Mouse (Mus musculus): ENCODE data around the gene Cryzl1. TPM values are rescaled to one million over a fixed set of nuclear protein-coding genes. Genes with fewer than 3 reads are reported as not detected.
A peak's percentile ranks its signal among the peaks of the same experiment; 100 is the strongest.

The Cryzl1 gene
- polyA plus RNA-seq, 1 experiment from 2014 or later = 50.7 TPM

GRCm38 (mm10) chr16:91762476-91762875, 33.7 kb upstream of the Cryzl1 start:
- Histone ChIP-seq H3K4me1 (replicated peaks) (peaks cover 43% of the 10 kb centered on the region), H3K4me2 (no peak overlapping the region)
- WGBS = 60% methylated on average over 7 of the region's 7 CpGs

GRCm38 (mm10) chr16:91761761-91762160, 33.0 kb upstream of the Cryzl1 start:
- no peaks in the 10 kb centered on the region for H3K9me3 ChIP-seq (replicated peaks)
- no peak overlapping the region for H3K27ac ChIP-seq
- no peaks in the 10 kb centered on the region for H3K27me3 ChIP-seq
- H3K4me3 ChIP-seq = no peak overlapping the region
- H3K4me1 ChIP-seq (replicated peaks) = peaks cover 45% of the 10 kb centered on the region
- H3K36me3 ChIP-seq = no peaks in the 10 kb centered on the region
- 50% methylated on average over 3 of the region's 3 CpGs for WGBS
- no peak overlapping the region for H3K9ac ChIP-seq
- ATAC-seq (replicated peaks; ENCODE audit: insufficient number of reproducible peaks, insufficient read depth, low FRiP score, low read depth) = no peak
- no peak overlapping the region for H3K4me2 ChIP-seq

More at GRCm38 (mm10) chr16:91762476-91762875, 33.7 kb upstream of the Cryzl1 start:
- Histone ChIP-seq H3K36me3 (no peaks in the 10 kb centered on the region), H3K9ac (no peak overlapping the region), H3K4me3 (no peak overlapping the region), H3K27me3 (no peaks in the 10 kb centered on the region), H3K9me3 (replicated peaks) (no peaks in the 10 kb centered on the region), H3K27ac (no peak overlapping the region)
- ATAC-seq (replicated peaks; ENCODE audit: insufficient number of reproducible peaks, insufficient read depth, low FRiP score, low read depth) = no peak

DNA sequence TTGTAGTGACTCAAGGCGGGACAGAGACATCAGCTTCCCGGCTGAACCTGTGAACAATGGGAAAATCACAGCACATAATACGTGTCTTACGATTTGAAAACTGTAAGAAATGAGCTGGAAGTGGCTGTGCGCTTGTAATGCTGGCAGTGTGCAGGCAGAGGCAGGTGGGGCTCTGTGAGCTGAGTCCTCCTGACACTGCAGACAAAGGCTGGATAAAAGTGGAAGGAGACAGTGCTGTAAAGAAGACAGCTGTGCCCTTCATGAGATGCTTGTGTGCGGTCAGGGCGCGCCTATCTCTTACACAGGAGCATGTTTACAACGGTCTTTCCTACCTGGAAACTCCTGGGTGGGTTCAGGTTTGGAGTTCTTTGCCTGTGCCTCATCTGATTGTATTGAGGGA, 32.4 kb upstream of the Cryzl1 start:
- no peak for ATAC-seq (replicated peaks; ENCODE audit: insufficient number of reproducible peaks, insufficient read depth, low FRiP score, low read depth)
- no peaks in the 10 kb centered on the region for H3K36me3 ChIP-seq
- no peak overlapping the region for H3K9ac ChIP-seq
- no peak overlapping the region for H3K27ac ChIP-seq
- no peak overlapping the region for H3K4me2 ChIP-seq
- H3K4me3 ChIP-seq = no peak overlapping the region
- H3K4me1 ChIP-seq (replicated peaks) = peaks cover 44% of the 10 kb centered on the region
- H3K27me3 ChIP-seq = no peaks in the 10 kb centered on the region
- WGBS = 81% methylated on average over 9 of the region's 9 CpGs
- no peaks in the 10 kb centered on the region for H3K9me3 ChIP-seq (replicated peaks)

DNA sequence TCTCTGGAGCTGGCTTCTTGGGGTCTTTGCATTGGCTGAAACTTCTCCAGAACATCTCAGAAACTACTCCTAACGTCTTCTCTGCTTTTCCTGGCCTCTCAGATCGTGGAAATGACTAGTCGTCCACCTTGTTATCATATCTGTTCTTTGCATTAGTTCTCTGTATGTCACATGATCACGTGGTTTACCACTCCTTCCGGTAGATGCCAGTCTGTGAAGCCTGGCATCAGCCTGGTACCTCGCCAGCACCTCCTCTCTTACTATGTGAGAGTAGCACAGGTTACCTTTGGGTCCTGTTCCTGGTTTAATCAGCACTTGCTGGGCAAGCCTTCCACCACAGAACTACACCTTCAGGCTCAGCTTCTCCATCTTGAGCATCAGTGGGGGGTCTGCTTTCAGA, 26.2 kb upstream of the Cryzl1 start:
- H3K36me3 ChIP-seq = no peaks in the 10 kb centered on the region; the same call in 1 of the 2 replicates
- H3K4me2 ChIP-seq = no peak overlapping the region
- no peak for ATAC-seq (replicated peaks; ENCODE audit: insufficient number of reproducible peaks, insufficient read depth, low FRiP score, low read depth)
- no peak overlapping the region for H3K4me3 ChIP-seq
- H3K4me1 ChIP-seq (replicated peaks) = peaks cover 16% of the 10 kb centered on the region
- WGBS = 78% methylated on average over 6 of the region's 6 CpGs
- no peak overlapping the region for H3K27ac ChIP-seq
- no peak overlapping the region for H3K9ac ChIP-seq
- H3K27me3 ChIP-seq = no peaks in the 10 kb centered on the region
- H3K9me3 ChIP-seq (replicated peaks) = no peaks in the 10 kb centered on the region

- Histone ChIP-seq H3K27ac (no peak overlapping the region), H3K9me3 (replicated peaks) (no peaks in the 10 kb centered on the region), H3K36me3 (no peaks in the 10 kb centered on the region; the same call in 1 of the 2 replicates), H3K4me2 (no peak overlapping the region), H3K27me3 (no peaks in the 10 kb centered on the region), H3K4me1 (replicated peaks) (peaks cover 16% of the 10 kb centered on the region), H3K4me3 (no peak overlapping the region), H3K9ac (no peak overlapping the region)
- WGBS = 80% methylated on average over 4 of the region's 4 CpGs
- ATAC-seq (replicated peaks; ENCODE audit: insufficient number of reproducible peaks, insufficient read depth, low FRiP score, low read depth) = no peak
Measured at GRCm38 (mm10) chr16:91753611-91754010, 24.8 kb upstream of the Cryzl1 start.

GRCm38 (mm10) chr16:91751644-91752385, 23.0 kb upstream of the Cryzl1 start:
- Histone ChIP-seq H3K4me1 (replicated peaks) (peaks cover 8% of the 10 kb centered on the region), H3K4me3 (no peak overlapping the region), H3K27ac (no peak overlapping the region), H3K9ac (no peak overlapping the region), H3K4me2 (no peak overlapping the region), H3K9me3 (replicated peaks) (no peaks in the 10 kb centered on the region), H3K27me3 (no peaks in the 10 kb centered on the region), H3K36me3 (no peaks in the 10 kb centered on the region; the same call in 1 of the 2 replicates)
- ATAC-seq (replicated peaks; ENCODE audit: insufficient number of reproducible peaks, insufficient read depth, low FRiP score, low read depth) = no peak; the same call in 1 of the 2 replicates
- 78% methylated on average over 13 of the region's 13 CpGs for WGBS

- WGBS = 87% methylated on average over 6 of the region's 6 CpGs
- H3K36me3 ChIP-seq = no peaks in the 10 kb centered on the region; the same call in 1 of the 2 replicates
- no peak overlapping the region for H3K4me3 ChIP-seq
- H3K27me3 ChIP-seq = no peaks in the 10 kb centered on the region
- H3K9me3 ChIP-seq (replicated peaks) = no peaks in the 10 kb centered on the region
- no peak overlapping the region for H3K27ac ChIP-seq
- H3K4me2 ChIP-seq = no peak overlapping the region
- no peak overlapping the region for H3K9ac ChIP-seq
- no peak for ATAC-seq (replicated peaks; ENCODE audit: insufficient number of reproducible peaks, insufficient read depth, low FRiP score, low read depth)
- peaks cover 14% of the 10 kb centered on the region for H3K4me1 ChIP-seq (replicated peaks)
Measured at GRCm38 (mm10) chr16:91747567-91747966, 18.8 kb upstream of the Cryzl1 start.

DNA sequence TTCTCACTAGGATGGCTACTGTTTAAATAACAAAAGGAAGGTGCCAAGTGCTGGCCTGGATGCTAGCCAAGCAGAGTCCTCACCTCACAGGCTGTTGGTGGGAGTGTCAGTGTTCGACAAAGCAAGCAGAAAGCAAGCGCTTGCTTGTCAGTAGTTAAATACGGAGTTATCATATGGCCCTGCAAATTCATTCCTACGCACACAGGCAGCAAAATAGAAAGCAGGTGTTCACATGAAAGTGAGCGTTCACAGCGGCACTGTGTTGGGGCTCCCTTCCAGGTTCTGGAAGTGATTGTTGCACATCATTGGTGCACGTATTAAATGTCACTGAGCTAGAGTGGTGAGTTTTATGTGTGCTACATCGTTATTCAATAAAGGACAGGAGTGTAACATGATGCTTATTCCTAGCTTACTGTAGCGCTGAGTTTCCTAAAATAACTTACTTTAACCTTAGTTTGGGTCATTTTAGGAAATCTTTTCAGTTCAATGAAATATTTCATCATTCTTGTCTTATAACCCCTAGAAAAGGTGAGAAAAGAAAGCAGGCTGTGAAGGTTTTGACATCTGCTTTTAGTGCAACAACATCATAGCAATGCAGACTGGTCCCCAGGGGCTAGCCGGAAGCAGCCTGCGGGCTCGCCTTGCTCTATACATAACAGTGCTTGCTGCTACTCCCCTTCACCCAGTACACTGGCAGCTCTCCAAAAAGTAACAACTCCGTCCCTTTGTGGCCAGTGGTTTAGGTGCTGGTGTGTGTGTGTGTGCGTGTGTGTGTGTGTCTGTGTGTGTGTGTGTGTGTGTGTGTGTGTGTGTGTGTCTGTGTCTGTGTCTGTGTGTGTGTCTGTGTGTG, 17.6 kb upstream of the Cryzl1 start:
- peak overlapping the region; percentile 42 for H3K4me2 ChIP-seq

GRCm38 (mm10) chr16:91743055-91743454, 14.3 kb upstream of the Cryzl1 start:
- no peak overlapping the region for H3K9ac ChIP-seq
- no peak for ATAC-seq (replicated peaks; ENCODE audit: insufficient number of reproducible peaks, insufficient read depth, low FRiP score, low read depth)
- H3K4me3 ChIP-seq = no peak overlapping the region
- H3K27me3 ChIP-seq = no peaks in the 10 kb centered on the region
- 78% methylated on average over 7 of the region's 7 CpGs for WGBS
- no peaks in the 10 kb centered on the region for H3K36me3 ChIP-seq
- H3K4me2 ChIP-seq = no peak overlapping the region
- no peak overlapping the region for H3K27ac ChIP-seq
- H3K4me1 ChIP-seq (replicated peaks) = peaks cover 37% of the 10 kb centered on the region
- no peaks in the 10 kb centered on the region for H3K9me3 ChIP-seq (replicated peaks)

More for the DNA sequence above, 17.6 kb upstream of the Cryzl1 start:
- WGBS = 28% methylated on average over 14 of the region's 14 CpGs
- H3K27me3 ChIP-seq = no peaks in the 10 kb centered on the region
- 0 out of 2 replicates have a peak overlapping the region, but pooled peaks have one; percentile 5 for H3K9ac ChIP-seq
- H3K4me1 ChIP-seq (replicated peaks) = peaks cover 16% of the 10 kb centered on the region
- ATAC-seq (replicated peaks; ENCODE audit: insufficient number of reproducible peaks, insufficient read depth, low FRiP score, low read depth) = no peak
- H3K36me3 ChIP-seq = no peaks in the 10 kb centered on the region; the same call in 1 of the 2 replicates
- no peaks in the 10 kb centered on the region for H3K9me3 ChIP-seq (replicated peaks)
- no peak overlapping the region for H3K4me3 ChIP-seq
- H3K27ac ChIP-seq = peak overlapping the region; percentile 47

- peaks cover 42% of the 10 kb centered on the region for H3K4me1 ChIP-seq (replicated peaks)
- no peak for ATAC-seq (replicated peaks; ENCODE audit: insufficient number of reproducible peaks, insufficient read depth, low FRiP score, low read depth)
- H3K27me3 ChIP-seq = no peaks in the 10 kb centered on the region
- no peaks in the 10 kb centered on the region for H3K9me3 ChIP-seq (replicated peaks)
- H3K4me2 ChIP-seq = no peak overlapping the region
- H3K27ac ChIP-seq = 0 out of 2 replicates have a peak overlapping the region, but pooled peaks have one; percentile 6
- H3K36me3 ChIP-seq = no peaks in the 10 kb centered on the region
- no peak overlapping the region for H3K4me3 ChIP-seq
- WGBS = 53% methylated on average over 7 of the region's 7 CpGs
- H3K9ac ChIP-seq = no peak overlapping the region
Measured at GRCm38 (mm10) chr16:91740918-91741255, 12.1 kb upstream of the Cryzl1 start.

- Histone ChIP-seq H3K4me3 (no peak overlapping the region), H3K4me2 (no peak overlapping the region), H3K9ac (no peak overlapping the region), H3K27ac (peak overlapping the region; percentile 32; the same call in 1 of the 2 replicates), H3K4me1 (replicated peaks) (peaks cover 42% of the 10 kb centered on the region), H3K27me3 (no peaks in the 10 kb centered on the region), H3K9me3 (replicated peaks) (no peaks in the 10 kb centered on the region), H3K36me3 (no peaks in the 10 kb centered on the region)
- WGBS = 51% methylated on average over 8 of the region's 8 CpGs
- no peak for ATAC-seq (replicated peaks; ENCODE audit: insufficient number of reproducible peaks, insufficient read depth, low FRiP score, low read depth)
Measured at GRCm38 (mm10) chr16:91740184-91740917, 11.6 kb upstream of the Cryzl1 start.

All from heart, embryonic 15.5 days (tissue).